Mouse (Mus musculus) lung, postnatal 36 days (tissue): ENCODE data around the gene F9.
"Not testable (repeated sequence)": the region's sequence is repeated elsewhere in the genome, so short reads cannot be mapped to it uniquely, and the experiment has no call there.

Experiments used
- DNase-seq: peaks from one replicate; pipeline ENCODE4 v3.0.0; 2022; ENCODE audit warnings: mixed read lengths

Gene F9

DNA sequence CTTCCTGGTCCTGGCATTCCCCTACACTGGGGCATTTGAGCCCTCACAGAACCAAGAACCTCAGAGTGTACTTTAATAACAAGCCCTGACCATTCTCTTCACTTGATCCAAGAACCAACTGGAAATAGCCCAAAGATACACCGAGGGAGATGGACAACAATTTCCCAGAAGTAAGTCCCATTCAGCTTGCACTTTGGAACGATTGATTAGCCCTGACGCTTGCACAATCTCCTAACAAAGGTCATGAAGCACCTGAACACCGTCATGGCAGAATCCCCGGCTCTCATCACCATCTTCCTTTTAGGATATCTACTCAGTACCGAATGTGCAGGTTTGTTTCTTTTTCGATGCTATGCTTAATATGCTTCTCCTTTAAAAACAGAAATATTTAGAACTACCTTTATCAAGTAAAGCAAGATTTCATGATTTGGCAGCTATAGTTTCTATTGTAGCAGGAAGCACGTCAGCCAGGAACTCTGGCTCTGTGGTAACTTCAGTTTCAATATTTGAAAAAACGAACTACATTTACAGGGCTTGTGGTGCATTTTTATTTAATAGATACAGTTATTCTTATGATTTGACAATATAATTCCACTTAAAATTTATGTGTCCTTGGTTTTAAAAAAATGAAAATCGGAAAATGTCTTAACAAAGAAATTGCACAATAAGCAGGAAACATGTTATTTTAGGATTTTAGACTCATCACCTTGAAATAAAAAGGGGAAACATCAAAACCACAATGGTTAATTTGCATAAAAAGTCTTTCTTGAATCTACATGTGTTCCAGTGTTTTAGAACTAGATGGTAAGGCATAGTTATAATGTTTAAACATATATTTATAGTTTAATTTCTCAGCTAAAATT, at the start of gene F9:
F9 (plus strand) TSS at position 244 of the 863 bp plus-strand sequence.
- DNase-seq = no peak

GRCm38 (mm10) chrX:59969767-59970166, 29.5 kb upstream of the F9 start:
- not testable (repeated sequence) for DNase-seq

GRCm38 (mm10) chrX:60000084-60000443, 800 bp downstream of the F9 start:
- DNase-seq = no peak

DNA sequence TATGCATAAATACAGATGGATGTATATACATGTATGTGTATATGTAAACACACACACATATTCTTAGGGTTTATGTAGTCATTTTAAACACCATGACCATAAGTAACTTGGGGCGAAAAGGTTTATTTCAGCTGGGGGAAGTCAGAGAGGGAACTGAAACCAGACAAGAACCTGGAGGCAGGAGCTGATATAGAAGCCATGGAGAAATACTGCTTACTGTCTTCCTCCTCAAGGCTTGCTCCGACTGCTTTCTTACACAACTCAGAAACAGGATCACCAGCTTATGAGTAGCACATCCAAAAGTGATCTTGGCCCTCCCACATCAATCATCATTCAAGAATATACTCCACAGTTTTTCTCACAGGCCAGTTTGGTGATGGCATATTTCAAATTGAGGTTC, 2.2 kb downstream of the F9 start:
- peak; percentile 28 for DNase-seq

DNA sequence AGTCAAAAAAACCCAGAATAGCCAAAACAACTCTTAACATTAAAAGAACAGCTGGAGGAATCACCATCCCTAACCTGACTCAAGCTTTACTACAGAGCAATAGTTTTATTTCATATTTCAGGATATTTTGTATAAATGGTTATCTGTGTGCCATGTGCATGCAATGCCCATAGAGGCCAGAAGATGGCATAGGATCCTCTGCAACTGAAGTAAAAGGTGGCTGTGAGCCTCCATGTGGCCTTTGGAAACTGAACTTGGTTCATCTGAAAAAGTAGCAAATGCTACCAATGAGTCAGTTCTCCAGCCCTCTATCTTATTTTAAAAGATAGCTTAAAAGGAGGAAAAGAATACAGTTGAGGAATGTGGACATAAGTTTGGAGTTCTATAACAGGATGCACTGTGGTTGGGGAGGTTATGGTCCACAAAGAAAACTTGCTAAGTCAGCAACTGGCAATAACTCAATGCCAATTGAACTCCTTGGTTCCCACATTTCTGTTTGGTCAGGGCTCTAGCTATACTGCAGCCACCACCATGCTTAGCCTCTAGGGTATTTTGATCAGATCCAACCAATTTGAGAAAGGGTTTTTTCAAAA, 13.9 kb downstream of the F9 start:
- DNase-seq = peak; percentile 66

GRCm38 (mm10) chrX:60014588-60014987, 15.3 kb downstream of the F9 start:
- DNase-seq = no peak

DNA sequence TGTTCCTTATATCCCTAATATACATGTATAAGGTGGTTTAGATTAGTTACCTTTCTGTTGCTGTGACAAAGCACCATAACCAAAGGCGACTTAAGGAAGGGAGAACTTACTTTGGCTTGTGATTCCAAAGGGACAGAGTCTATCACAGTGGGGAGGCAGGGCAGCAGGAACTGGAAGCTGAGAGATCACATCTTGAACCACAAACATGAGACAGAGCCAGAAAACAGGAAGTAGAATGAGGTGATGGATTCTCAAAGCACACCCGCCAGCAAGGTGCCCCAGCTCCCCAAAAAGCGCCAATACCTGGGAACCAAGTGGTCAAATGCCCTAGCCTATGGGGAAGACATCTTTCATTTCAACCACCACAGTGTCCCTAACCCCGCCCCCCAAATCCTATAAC, 21.7 kb downstream of the F9 start:
- DNase-seq = no peak

DNA sequence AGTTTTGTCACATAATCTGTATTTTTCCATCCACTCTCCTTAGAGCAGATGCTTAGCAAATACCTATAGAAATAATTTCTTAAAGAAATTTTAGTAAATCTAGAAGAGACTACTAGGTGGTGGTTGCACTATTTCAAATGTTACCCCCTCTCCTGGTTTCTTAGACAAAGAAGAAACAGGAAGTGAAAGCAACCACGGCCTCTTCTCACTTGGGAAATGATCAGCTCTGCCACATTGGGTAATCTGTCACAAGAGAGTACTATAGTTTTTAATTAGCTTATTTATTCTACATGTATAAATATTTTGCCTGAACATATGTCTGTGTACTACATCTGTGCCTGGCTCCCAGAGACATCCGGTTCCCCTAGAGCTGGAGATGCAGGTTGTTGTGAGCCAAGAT, 22.3 kb downstream of the F9 start:
- peak; percentile 23 for DNase-seq

DNA sequence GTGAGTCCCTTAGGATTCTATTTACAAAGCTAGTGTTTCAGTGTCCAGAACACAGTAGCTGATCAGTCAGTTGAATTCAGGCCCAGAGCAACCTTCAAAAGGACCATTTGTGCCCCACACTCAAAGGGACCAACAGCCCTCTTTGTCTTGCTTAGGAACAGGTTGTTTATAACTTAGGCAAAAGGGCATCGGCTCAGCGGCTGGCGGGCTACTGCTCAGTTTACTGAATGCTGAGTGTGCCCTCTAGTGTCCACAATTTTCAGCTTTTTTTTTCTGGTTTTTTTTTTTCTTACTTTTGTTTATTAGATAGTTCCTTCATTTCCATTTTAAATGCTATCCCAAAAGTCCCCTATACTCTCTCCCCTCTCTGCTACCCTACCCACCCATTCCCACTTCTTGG, 27.4 kb downstream of the F9 start:
- peak; percentile 28 for DNase-seq

GRCm38 (mm10) chrX:60054745-60055144, 55.5 kb downstream of the F9 start:
- DNase-seq = no peak

GRCm38 (mm10) chrX:60055185-60055584, 55.9 kb downstream of the F9 start:
- DNase-seq = no peak

DNA sequence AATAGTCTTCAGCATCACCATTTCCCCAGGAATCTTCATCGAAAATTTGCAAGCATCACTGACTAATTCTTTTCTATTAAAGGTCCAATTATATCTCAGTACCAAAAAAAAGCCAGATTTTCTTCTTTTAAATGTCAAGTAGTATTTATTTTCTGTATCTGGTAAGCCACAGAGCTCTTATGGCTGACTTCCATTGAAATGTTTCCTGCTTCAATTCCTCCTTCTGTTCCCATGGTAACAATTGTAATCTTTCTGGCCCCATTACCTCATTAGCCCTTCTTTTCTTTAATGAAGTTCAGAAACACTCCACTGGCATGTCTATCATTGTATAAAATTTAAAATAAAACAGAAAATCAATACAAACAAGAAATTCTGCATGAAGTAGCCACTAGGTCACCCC, 76.1 kb downstream of the F9 start:
- DNase-seq = no peak
